Mouse (Mus musculus): Measurements from ENCODE around the gene Nsd2.

GRCm38 (mm10) chr5:33819141-33819875, 1.2 kb upstream of the Nsd2 start:
- no peak for TF ChIP-seq CTCF (IDR thresholded peaks at IDR 0.05; ENCODE audit: low read depth)
- TF ChIP-seq EP300 (IDR thresholded peaks at IDR 0.05; ENCODE audit: low read depth), result no peak

Data from liver, postnatal 0 days (tissue).